Mouse (Mus musculus) hindbrain, embryonic 11.5 days (tissue): ENCODE results near the gene Utp14b. TPM values are rescaled to one million over a fixed set of nuclear protein-coding genes. Genes with fewer than 3 reads are reported as not detected.

Source experiments
- ATAC-seq: fragments of 200-750 bp; cut with Nextera tagmentation; 2 replicates; pipeline ENCODE4 v1.8.0; 2017; ENCODE audit warnings: mild to moderate bottlenecking, moderate TSS enrichment, moderate library complexity; ENCODE audit not compliant: low FRiP score
- DNase-seq: peaks from one replicate; pipeline ENCODE4 v3.0.0-alpha.2; 2015; ENCODE audit warnings: low spot score
- H3K27ac ChIP-seq: fragments of 300-500 bp; sonication (generic); 2 replicates; pipeline ENCODE4 v1.5.1; 2014; ENCODE audit warnings: mild to moderate bottlenecking, low read depth, low read length
- H3K27me3 ChIP-seq: fragments of 300-500 bp; sonication (generic); 2 replicates; pipeline ENCODE4 v1.6.1; 2014; ENCODE audit warnings: mild to moderate bottlenecking, low read length, moderate library complexity, mixed read lengths; ENCODE audit not compliant: control insufficient read depth, insufficient read depth
- H3K36me3 ChIP-seq: fragments of 300-500 bp; sonication (generic); 2 replicates; pipeline ENCODE4 v1.6.1; 2014; ENCODE audit warnings: mild to moderate bottlenecking, low read length, moderate library complexity, mixed read lengths; ENCODE audit not compliant: control insufficient read depth, insufficient read depth
- H3K4me1 ChIP-seq: fragments of 300-500 bp; sonication (generic); replicated peaks from 2 replicates; pipeline ENCODE4 v1.6.1; 2014; ENCODE audit warnings: low read length, mixed read lengths; ENCODE audit not compliant: control insufficient read depth, insufficient read depth
- H3K4me2 ChIP-seq: fragments of 300-500 bp; sonication (generic); replicated peaks from 2 replicates; pipeline ENCODE4 v1.6.1; 2014; ENCODE audit warnings: mild to moderate bottlenecking, low read depth, low read length
- H3K4me3 ChIP-seq: fragments of 300-500 bp; sonication (generic); 2 replicates; pipeline ENCODE4 v1.5.1; 2014; ENCODE audit warnings: low read depth, low read length
- H3K9ac ChIP-seq: fragments of 300-500 bp; sonication (generic); 2 replicates; pipeline ENCODE4 v1.6.1; 2014; ENCODE audit warnings: low read depth, low read length
- H3K9me3 ChIP-seq: fragments of 300-500 bp; sonication (generic); 2 replicates; pipeline ENCODE4 v1.6.1; 2016; ENCODE audit warnings: low read length; ENCODE audit not compliant: control insufficient read depth
- WGBS: fragments of 180-500 bp; shearing (Covaris S2); extraction: QIAGEN DNeasy Blood & Tissue Kit; methylation state at CpG from one replicate; pipeline ENCODE4 v1.1.7; 2014; 5-methylcytosine and 5-hydroxymethylcytosine counted together
- polyA plus RNA-seq: library from polyadenylated mRNA; unstranded; fragments of >200 nt; fragmentation: Nextera tagmentation; extraction: Ambion mirVana; gene quantifications from 2 replicates; pipeline ENCODE4 v1.2.1, GENCODE M21; 2014

Utp14b gene
- polyA plus RNA-seq, 1 experiment from 2014 or later: 11.8 TPM

GRCm38 (mm10) chr1:78698138-78698537 lies 40.3 kb downstream of the Utp14b start:
- 84% methylated on average over 6 of the region's 6 CpGs for WGBS
- DNase-seq (no peak), ATAC-seq (no peak)
- Histone ChIP-seq H3K9ac (no peak overlapping the region), H3K9me3 (no peaks in the 10 kb centered on the region), H3K4me1 (no peaks in the 10 kb centered on the region), H3K27ac (no peak overlapping the region), H3K4me2 (no peak overlapping the region), H3K27me3 (no peaks in the 10 kb centered on the region), H3K36me3 (peaks cover 8% of the 10 kb centered on the region; the same call in 1 of the 2 replicates), H3K4me3 (no peak overlapping the region)

DNA sequence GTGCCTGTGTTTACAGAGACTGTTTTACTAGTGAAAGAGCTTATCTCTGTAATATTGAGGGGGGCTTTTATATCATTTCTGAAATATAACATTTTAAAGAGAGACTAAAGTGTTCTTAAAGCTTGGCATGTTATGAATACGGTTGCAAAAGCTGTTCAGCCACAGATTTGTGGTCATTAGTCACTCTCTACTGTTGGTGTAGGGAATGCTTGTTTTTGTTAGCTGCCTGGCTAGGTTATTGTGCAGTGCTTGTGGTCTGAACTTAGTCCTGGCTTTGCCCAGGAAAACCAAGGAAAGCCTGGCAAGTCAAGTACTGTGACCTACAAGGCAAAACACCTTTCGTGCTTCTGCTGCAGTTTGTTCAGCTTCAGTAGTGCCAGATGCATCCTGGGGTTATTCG lies 43.9 kb downstream of the Utp14b start:
- ATAC-seq: no peak
- no peak for DNase-seq
- Histone ChIP-seq H3K9me3 (no peaks in the 10 kb centered on the region), H3K27me3 (no peaks in the 10 kb centered on the region), H3K4me3 (no peak overlapping the region), H3K4me1 (no peaks in the 10 kb centered on the region), H3K4me2 (no peak overlapping the region), H3K27ac (no peak overlapping the region), H3K36me3 (peaks cover 17% of the 10 kb centered on the region), H3K9ac (no peak overlapping the region)
- 95% methylated on average over 3 of the region's 3 CpGs for WGBS

DNA sequence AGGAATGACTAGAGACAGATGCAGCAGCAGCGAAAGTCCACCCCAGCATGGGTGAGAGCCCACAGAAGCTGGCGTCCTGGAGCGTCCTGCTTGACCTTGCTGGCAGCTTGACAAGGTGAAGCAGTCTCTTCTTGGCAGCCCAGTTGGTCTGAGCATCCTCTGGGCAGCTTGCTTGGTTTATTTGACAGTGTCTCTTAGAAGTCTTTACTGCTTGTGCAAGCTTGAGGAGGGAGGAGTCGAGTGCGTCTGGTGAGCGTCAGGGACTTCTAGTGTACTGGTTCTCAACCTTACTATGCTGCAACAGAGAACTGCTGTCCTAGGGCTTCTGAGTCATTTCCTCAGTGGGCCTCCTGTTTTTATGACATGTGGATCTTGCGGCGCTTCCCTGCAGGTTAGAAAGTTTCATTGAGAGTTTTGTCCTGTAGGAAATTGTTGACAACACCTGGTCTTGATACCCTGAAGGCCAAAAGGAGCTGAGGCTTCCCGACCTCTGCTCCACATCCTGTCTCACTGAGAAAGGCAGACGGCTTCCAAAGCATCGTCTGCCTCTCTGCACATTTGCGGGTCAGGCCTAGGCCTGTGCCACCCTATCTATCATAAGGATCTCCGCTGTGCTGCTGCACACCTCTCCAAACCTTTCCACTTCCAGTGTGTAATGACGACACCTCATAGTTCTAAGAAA lies 44.6 kb downstream of the Utp14b start:
- Histone ChIP-seq H3K4me3 (no peak overlapping the region), H3K9me3 (no peaks in the 10 kb centered on the region), H3K36me3 (peaks cover 17% of the 10 kb centered on the region), H3K4me1 (no peaks in the 10 kb centered on the region), H3K9ac (no peak overlapping the region), H3K4me2 (no peak overlapping the region), H3K27me3 (no peaks in the 10 kb centered on the region), H3K27ac (no peak overlapping the region)
- DNase-seq (no peak), ATAC-seq (no peak)
- 88% methylated on average over 14 of the region's 14 CpGs for WGBS

- no peaks in the 10 kb centered on the region for H3K9me3 ChIP-seq
- ATAC-seq: no peak
- H3K36me3 ChIP-seq: peaks cover 17% of the 10 kb centered on the region
- no peak for DNase-seq
- H3K27me3 ChIP-seq: no peaks in the 10 kb centered on the region
- no peaks in the 10 kb centered on the region for H3K4me1 ChIP-seq
- H3K4me3 ChIP-seq: no peak overlapping the region
- H3K9ac ChIP-seq: no peak overlapping the region
- H3K4me2 ChIP-seq: no peak overlapping the region
- H3K27ac ChIP-seq: no peak overlapping the region
- WGBS: 93% methylated on average over 2 of the region's 2 CpGs
Observed at GRCm38 (mm10) chr1:78702964-78703285, 45.1 kb downstream of the Utp14b start.

- Histone ChIP-seq H3K4me1 (no peaks in the 10 kb centered on the region), H3K36me3 (peaks cover 13% of the 10 kb centered on the region), H3K27me3 (no peaks in the 10 kb centered on the region)
Observed at GRCm38 (mm10) chr1:78706338-78706737, 48.5 kb downstream of the Utp14b start.

GRCm38 (mm10) chr1:78707280-78707679 lies 49.4 kb downstream of the Utp14b start:
- H3K4me3 ChIP-seq: no peak overlapping the region
- no peaks in the 10 kb centered on the region for H3K4me1 ChIP-seq
- no peak for ATAC-seq
- no peak overlapping the region for H3K4me2 ChIP-seq
- H3K36me3 ChIP-seq: peaks cover 13% of the 10 kb centered on the region
- H3K9ac ChIP-seq: no peak overlapping the region
- H3K27ac ChIP-seq: no peak overlapping the region
- 71% methylated on average over 4 of the region's 4 CpGs for WGBS
- DNase-seq: peak; percentile 23
- no peaks in the 10 kb centered on the region for H3K9me3 ChIP-seq
- H3K27me3 ChIP-seq: no peaks in the 10 kb centered on the region

More at GRCm38 (mm10) chr1:78706338-78706737, 48.5 kb downstream of the Utp14b start:
- no peak overlapping the region for H3K9ac ChIP-seq
- H3K9me3 ChIP-seq: no peaks in the 10 kb centered on the region
- DNase-seq: no peak
- H3K27ac ChIP-seq: no peak overlapping the region
- 90% methylated on average over 10 of the region's 10 CpGs for WGBS
- no peak for ATAC-seq
- no peak overlapping the region for H3K4me2 ChIP-seq
- H3K4me3 ChIP-seq: no peak overlapping the region

- Histone ChIP-seq H3K27ac (no peak overlapping the region), H3K4me3 (no peak overlapping the region), H3K27me3 (no peaks in the 10 kb centered on the region), H3K36me3 (no peaks in the 10 kb centered on the region), H3K4me1 (no peaks in the 10 kb centered on the region), H3K9me3 (no peaks in the 10 kb centered on the region), H3K4me2 (no peak overlapping the region), H3K9ac (no peak overlapping the region)
- DNase-seq (no peak), ATAC-seq (no peak)
Observed at GRCm38 (mm10) chr1:78710026-78710425, 52.2 kb downstream of the Utp14b start.

DNA sequence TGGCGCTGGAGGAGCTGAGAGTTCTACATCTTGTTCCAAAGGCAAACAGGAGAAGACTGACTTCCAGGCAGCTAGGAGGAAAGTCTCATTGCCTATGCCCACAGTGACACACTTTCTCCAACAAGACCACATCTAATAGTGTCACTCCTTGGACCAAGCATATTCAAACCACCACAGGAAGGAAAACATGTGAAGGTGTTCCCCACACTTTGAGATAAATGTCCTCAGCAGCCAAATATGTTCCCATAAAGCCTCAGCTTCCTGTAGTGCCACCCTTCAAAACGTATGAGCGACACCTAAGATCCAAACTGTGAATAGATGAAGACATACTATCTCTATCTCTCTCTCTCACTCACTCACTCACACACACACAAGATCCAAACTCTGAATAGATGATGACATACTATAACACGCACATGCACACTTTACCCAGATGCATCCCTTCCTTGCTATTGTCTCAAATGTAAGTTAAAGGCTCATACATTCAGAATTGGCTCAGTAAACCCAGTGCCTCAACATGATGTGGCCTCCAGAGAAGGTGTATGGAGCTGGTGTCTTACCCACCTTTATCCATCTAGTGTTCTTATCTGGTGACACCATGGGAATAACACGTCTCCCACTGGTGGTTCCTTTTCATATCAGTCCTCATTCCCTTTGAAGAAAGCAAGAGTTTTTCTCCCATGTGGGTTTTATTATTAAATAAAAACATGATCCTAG lies 52.9 kb downstream of the Utp14b start:
- Histone ChIP-seq H3K9ac (no peak overlapping the region), H3K4me2 (no peak overlapping the region), H3K4me1 (no peaks in the 10 kb centered on the region), H3K4me3 (no peak overlapping the region), H3K36me3 (no peaks in the 10 kb centered on the region), H3K9me3 (no peaks in the 10 kb centered on the region), H3K27ac (no peak overlapping the region), H3K27me3 (no peaks in the 10 kb centered on the region)
- ATAC-seq (no peak), DNase-seq (no peak)
- 86% methylated on average over 5 of the region's 5 CpGs for WGBS
